Mouse (Mus musculus): ENCODE measurements around the gene Plxna4.

Plxna4 gene

GRCm38 (mm10) chr6:32105547-32106275, 482.3 kb downstream of the Plxna4 start:
- in situ Hi-C loops (cut with MboI; ENCODE audit: unreplicated experiment in 2 of 2) = no loop called here

Measured in v-Abl transformed pro-B cells (cell line).